Mouse (Mus musculus) liver, adult 2 months (tissue): ENCODE data around the gene Gm29609. TPM values are rescaled to one million over a fixed set of nuclear protein-coding genes. Genes with fewer than 3 reads are reported as not detected.

Experiments used
- DNase-seq: peaks from one replicate; pipeline ENCODE4 v3.0.0-alpha.2; 2011; ENCODE audit warnings: low read depth, low spot score; ENCODE audit errors: extremely low read depth
- H3K27ac ChIP-seq: fragments of 200-500 bp; replicated peaks from 2 replicates; pipeline ENCODE4 v1.5.1; 2012; ENCODE audit warnings: low read depth, mild to moderate bottlenecking, control low read depth, inconsistent platforms, low read length; ENCODE audit not compliant: insufficient read depth
- H3K27me3 ChIP-seq: fragments of 200-500 bp; 2 replicates; pipeline ENCODE4 v1.6.1; 2012; ENCODE audit warnings: mild to moderate bottlenecking, moderate library complexity, low read length, inconsistent platforms; ENCODE audit not compliant: control insufficient read depth, insufficient read depth
- H3K36me3 ChIP-seq: fragments of 200-500 bp; 2 replicates; pipeline ENCODE4 v1.6.1; 2012; ENCODE audit warnings: low read length, inconsistent platforms; ENCODE audit not compliant: control insufficient read depth, insufficient read depth
- H3K4me1 ChIP-seq: fragments of 200-500 bp; 2 replicates; pipeline ENCODE4 v1.6.1; 2011; ENCODE audit warnings: low read length; ENCODE audit not compliant: control insufficient read depth, insufficient read depth
- H3K4me3 ChIP-seq: fragments of 200-500 bp; 2 replicates; pipeline ENCODE4 v1.5.1; 2011; ENCODE audit warnings: low read depth, mild to moderate bottlenecking, control low read depth, low read length, moderate library complexity; ENCODE audit not compliant: insufficient read depth
- H3K79me2 ChIP-seq: fragments of 200-500 bp; 2 replicates; pipeline ENCODE4 v1.6.1; 2012; ENCODE audit warnings: inconsistent platforms, mild to moderate bottlenecking, low read length, moderate library complexity; ENCODE audit not compliant: control insufficient read depth, insufficient read depth
- H3K9ac ChIP-seq: fragments of 200-500 bp; 2 replicates; pipeline ENCODE4 v1.6.1; 2012; ENCODE audit warnings: low read depth, mild to moderate bottlenecking, control low read depth, inconsistent platforms, low read length
- CTCF ChIP-seq: fragments of 200-500 bp; IDR thresholded peaks from 2 replicates; pipeline ENCODE4 v1.5.1; 2011; ENCODE audit warnings: low read depth, low read length, control low read depth
- POLR2A ChIP-seq: fragments of 200-500 bp; IDR thresholded peaks from 2 replicates; pipeline ENCODE4 v1.6.1; 2011; ENCODE audit warnings: low read length, control low read depth; ENCODE audit not compliant: insufficient read depth; ENCODE audit errors: extremely low read depth
- WGBS: fragments of 180-500 bp; shearing (Covaris S2); methylation state at CpG from one replicate; pipeline ENCODE4 v1.1.7; 2018; 5-methylcytosine and 5-hydroxymethylcytosine counted together
- polyA plus RNA-seq: library from polyadenylated mRNA; depleted of rRNA; stranded (reverse); fragments of >200 nt; gene quantifications from 2 replicates; pipeline ENCODE4 v1.2.3, GENCODE M21; 2012; rRNA removed
- total RNA-seq: library from RNA; depleted of rRNA; stranded (reverse); fragments of >200 nt; gene quantifications from 2 replicates; pipeline ENCODE4 v1.2.3, GENCODE M21; 2014; rRNA removed

Gene Gm29609
- total RNA-seq (1.0 and 2.6 TPM in 2 replicates), polyA plus RNA-seq (2.3 and 2.8 TPM in 2 replicates)

DNA sequence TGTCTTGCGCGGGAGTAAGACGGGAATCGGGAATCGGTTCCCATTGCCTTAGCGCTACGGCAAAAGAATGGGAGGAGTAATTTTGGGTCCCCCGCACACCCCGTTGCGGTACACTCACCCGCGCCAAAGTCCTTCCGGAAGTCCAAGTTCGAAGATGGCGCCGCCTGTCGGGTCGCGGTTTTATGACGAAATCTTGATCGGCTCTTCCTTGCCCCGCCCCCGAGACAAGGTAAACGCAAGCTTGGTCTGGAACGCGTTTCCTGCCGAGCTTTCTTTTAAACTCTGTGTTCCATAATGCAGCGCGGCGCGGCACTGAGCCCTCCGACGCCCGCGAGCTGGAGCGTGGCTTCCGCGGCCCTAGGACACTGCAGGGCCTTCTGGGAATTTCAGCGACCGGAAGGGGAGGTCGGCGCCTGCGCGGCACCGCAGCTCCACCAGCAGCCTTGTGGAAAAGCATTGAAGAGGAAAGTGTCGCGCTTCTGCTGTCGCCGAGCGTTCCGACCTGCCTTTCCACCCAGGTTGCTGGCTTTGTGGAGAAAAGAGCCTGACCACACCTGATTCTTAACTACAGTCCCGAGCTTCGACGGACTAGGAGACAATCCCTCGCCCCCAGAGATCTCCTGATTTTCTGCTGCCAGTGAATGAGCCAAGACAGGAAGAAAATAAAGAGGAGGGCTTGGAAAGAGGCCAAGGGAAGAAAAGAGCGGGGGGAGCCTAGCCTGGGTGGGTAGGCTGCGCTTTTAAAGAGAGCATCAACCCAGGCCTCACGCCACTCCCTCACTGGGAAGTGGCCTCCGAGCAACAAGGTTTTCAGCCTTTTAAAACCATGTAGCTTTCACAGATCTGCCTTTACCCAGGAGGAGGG, at the start of gene Gm29609, which contains the start of gene Gtf3c2:
Gm29609 (minus strand) TSS at position 146 of the 865 bp plus-strand sequence.
Gtf3c2 (minus strand) TSS at position 379 of the 865 bp plus-strand sequence.
- Histone ChIP-seq H3K79me2 (peaks cover 16% of the 10 kb centered on the region; the same call in 1 of the 2 replicates), H3K4me3 (peak within 1 kb of the TSS; percentile 91), H3K27ac (peak within 1 kb of the TSS; percentile 93), H3K27me3 (no peaks in the 10 kb centered on the region), H3K9ac (peak within 1 kb of the TSS; percentile 86), H3K4me1 (peaks cover 3% of the 10 kb centered on the region; the same call in 1 of the 2 replicates), H3K36me3 (no peaks in the 10 kb centered on the region)
- TF ChIP-seq POLR2A (peak; percentile 73), CTCF (no peak)
- DNase-seq = peak; percentile 88
- WGBS = under 1% methylated on average over 59 of the region's 59 CpGs

- H3K27ac ChIP-seq = no peak overlapping the region
- no peaks in the 10 kb centered on the region for H3K36me3 ChIP-seq
- no peak for TF ChIP-seq POLR2A
- no peak for TF ChIP-seq CTCF
- H3K27me3 ChIP-seq = no peaks in the 10 kb centered on the region
- H3K79me2 ChIP-seq = no peaks in the 10 kb centered on the region
- no peaks in the 10 kb centered on the region for H3K4me1 ChIP-seq
- no peak for DNase-seq
- no peak overlapping the region for H3K4me3 ChIP-seq
- no peak overlapping the region for H3K9ac ChIP-seq
- 74% methylated on average over 1 of the region's 1 CpGs for WGBS
Measured at GRCm38 (mm10) chr5:31226641-31227040, 46.9 kb upstream of the Gm29609 start.

- no peaks in the 10 kb centered on the region for H3K27me3 ChIP-seq
- no peak overlapping the region for H3K27ac ChIP-seq
Measured at GRCm38 (mm10) chr5:31222696-31223095, 43.0 kb upstream of the Gm29609 start.

DNA sequence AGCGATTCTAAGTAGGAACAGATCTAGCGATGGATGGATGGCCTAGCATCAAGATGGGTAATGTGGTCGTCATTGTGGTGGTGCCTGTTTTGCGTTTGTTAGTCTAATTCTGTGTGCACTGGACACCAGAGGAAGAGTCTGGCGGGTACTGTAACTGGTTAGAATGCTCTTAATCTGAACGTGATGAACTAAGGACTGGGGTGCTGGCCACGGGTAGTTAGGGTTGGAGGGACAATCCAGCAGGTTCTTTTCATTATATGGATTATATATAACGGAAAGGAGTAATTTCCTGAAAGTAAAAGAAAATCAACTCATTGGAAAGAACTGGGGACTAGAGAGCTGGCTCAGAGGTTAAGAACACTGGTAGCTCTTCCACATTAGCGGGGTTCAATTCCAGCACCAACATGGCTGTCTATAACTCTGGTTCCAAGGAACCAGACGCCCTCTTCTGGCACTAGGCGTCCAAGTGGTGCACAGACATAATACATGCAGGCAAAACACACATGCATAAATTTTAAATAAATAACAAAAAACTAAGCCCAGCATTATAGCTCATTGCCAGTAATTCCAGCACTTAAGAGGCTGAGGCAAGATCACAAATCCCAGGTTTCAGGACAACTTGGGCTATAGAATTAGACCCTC, 41.7 kb upstream of the Gm29609 start:
- Histone ChIP-seq H3K79me2 (peaks cover 8% of the 10 kb centered on the region; the same call in 1 of the 2 replicates), H3K27ac (peak overlapping the region; percentile 70; the same call in 1 of the 2 replicates), H3K4me1 (peaks cover 10% of the 10 kb centered on the region), H3K4me3 (peak overlapping the region; percentile 76), H3K27me3 (no peaks in the 10 kb centered on the region), H3K36me3 (no peaks in the 10 kb centered on the region), H3K9ac (peak overlapping the region; percentile 75)
- TF ChIP-seq POLR2A = no peak
- peak; percentile 30; the same call in 1 of the 2 replicates for TF ChIP-seq CTCF
- WGBS = 20% methylated on average over 11 of the region's 11 CpGs
- no peak for DNase-seq

More at GRCm38 (mm10) chr5:31222696-31223095, 43.0 kb upstream of the Gm29609 start:
- WGBS = 97% methylated on average over 9 of the region's 9 CpGs
- H3K4me1 ChIP-seq = peaks cover 10% of the 10 kb centered on the region
- H3K36me3 ChIP-seq = no peaks in the 10 kb centered on the region
- H3K79me2 ChIP-seq = peaks cover 4% of the 10 kb centered on the region; the same call in 1 of the 2 replicates
- TF ChIP-seq POLR2A = no peak
- TF ChIP-seq CTCF = no peak
- DNase-seq = no peak
- no peak overlapping the region for H3K9ac ChIP-seq
- no peak overlapping the region for H3K4me3 ChIP-seq

- peak; percentile 82 for DNase-seq
- Histone ChIP-seq H3K27ac (peak within 1 kb of the TSS; percentile 70), H3K27me3 (no peaks in the 10 kb centered on the region), H3K36me3 (no peaks in the 10 kb centered on the region), H3K9ac (peak within 1 kb of the TSS; percentile 89), H3K4me1 (peaks cover 10% of the 10 kb centered on the region), H3K4me3 (peak within 1 kb of the TSS; percentile 76), H3K79me2 (peaks cover 8% of the 10 kb centered on the region; the same call in 1 of the 2 replicates)
- no peak for TF ChIP-seq CTCF
- peak; percentile 81 for TF ChIP-seq POLR2A
- WGBS = under 1% methylated on average over 61 of the region's 70 CpGs
Measured at GRCm38 (mm10) chr5:31220448-31221303, 41.0 kb upstream of the Gm29609 start, which contains the start of gene Ppm1g. Gene Ppm1g, minus strand, starts transcription at chr5:31220687.
